Mouse (Mus musculus) 3T3-L1 (cell line): ENCODE results near the gene Dcakd.

Source experiments
- DNase-seq: peaks from one replicate; pipeline ENCODE4 v3.0.0-alpha.2; 2015; ENCODE audit warnings: low read depth, low spot score

Gene Dcakd

GRCm38 (mm10) chr11:103006286-103007000 is 21.7 kb downstream of the Dcakd start:
- no peak for DNase-seq

GRCm38 (mm10) chr11:103005254-103005981 is 22.7 kb downstream of the Dcakd start:
- no peak for DNase-seq

GRCm38 (mm10) chr11:103004852-103005251 is 23.3 kb downstream of the Dcakd start:
- DNase-seq = no peak

GRCm38 (mm10) chr11:103003210-103003609 is 24.9 kb downstream of the Dcakd start:
- DNase-seq = peak; percentile 99

- DNase-seq = no peak
Measured at GRCm38 (mm10) chr11:103001063-103001462, 27.1 kb downstream of the Dcakd start.

GRCm38 (mm10) chr11:103000111-103000510 is 28.0 kb downstream of the Dcakd start:
- no peak for DNase-seq

GRCm38 (mm10) chr11:102999317-102999970 is 28.7 kb downstream of the Dcakd start:
- no peak for DNase-seq

- DNase-seq = no peak
Measured at GRCm38 (mm10) chr11:102998577-102999316, 29.4 kb downstream of the Dcakd start.

GRCm38 (mm10) chr11:102998254-102998576 is 29.9 kb downstream of the Dcakd start:
- no peak for DNase-seq

GRCm38 (mm10) chr11:102996991-102997770 is 31.0 kb downstream of the Dcakd start:
- peak; percentile 48 for DNase-seq

GRCm38 (mm10) chr11:102996385-102996784 is 31.7 kb downstream of the Dcakd start:
- peak; percentile 95 for DNase-seq

- DNase-seq = no peak
Measured at GRCm38 (mm10) chr11:102994952-102995351, 33.2 kb downstream of the Dcakd start.

- DNase-seq = no peak
Measured at GRCm38 (mm10) chr11:102993420-102994029, 34.6 kb downstream of the Dcakd start.

- peak; percentile 76 for DNase-seq
Measured at GRCm38 (mm10) chr11:102992940-102993339, 35.2 kb downstream of the Dcakd start.

GRCm38 (mm10) chr11:102991681-102992080 is 36.5 kb downstream of the Dcakd start:
- no peak for DNase-seq

- no peak for DNase-seq
Measured at GRCm38 (mm10) chr11:102990152-102990663, 37.9 kb downstream of the Dcakd start.

- no peak for DNase-seq
Measured at GRCm38 (mm10) chr11:102989641-102990151, 38.4 kb downstream of the Dcakd start.

- DNase-seq = no peak
Measured at GRCm38 (mm10) chr11:102985160-102985559, 43.0 kb downstream of the Dcakd start.

GRCm38 (mm10) chr11:102984615-102985014 is 43.5 kb downstream of the Dcakd start:
- no peak for DNase-seq

GRCm38 (mm10) chr11:102984086-102984485 is 44.0 kb downstream of the Dcakd start:
- DNase-seq = no peak
